Mouse (Mus musculus): ENCODE data around the gene Plcd3.

Plcd3 gene

DNA sequence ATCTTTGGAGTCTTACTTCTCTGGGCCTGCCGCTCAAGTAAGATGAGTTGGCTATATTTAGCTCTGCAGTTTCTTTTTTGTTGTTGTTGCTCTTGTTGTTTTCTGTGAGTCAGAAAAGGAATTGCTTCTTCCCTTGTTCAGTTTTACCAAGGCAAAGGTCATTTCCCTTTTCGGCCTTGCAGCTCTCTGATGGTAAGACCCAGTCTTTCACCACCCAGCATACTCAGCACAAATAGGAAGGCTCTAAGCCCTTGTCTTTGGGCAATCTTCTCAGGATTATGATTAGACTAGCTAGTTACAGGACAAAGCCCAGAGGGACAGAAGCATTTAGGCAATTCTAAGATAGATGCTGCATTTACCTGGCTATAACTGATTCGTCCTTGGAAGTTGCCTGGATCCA lies 74.6 kb downstream of the Plcd3 start:
- no peak for DNase-seq (ENCODE audit: low read depth in 2 of 2, low spot score in 2 of 2)

DNA sequence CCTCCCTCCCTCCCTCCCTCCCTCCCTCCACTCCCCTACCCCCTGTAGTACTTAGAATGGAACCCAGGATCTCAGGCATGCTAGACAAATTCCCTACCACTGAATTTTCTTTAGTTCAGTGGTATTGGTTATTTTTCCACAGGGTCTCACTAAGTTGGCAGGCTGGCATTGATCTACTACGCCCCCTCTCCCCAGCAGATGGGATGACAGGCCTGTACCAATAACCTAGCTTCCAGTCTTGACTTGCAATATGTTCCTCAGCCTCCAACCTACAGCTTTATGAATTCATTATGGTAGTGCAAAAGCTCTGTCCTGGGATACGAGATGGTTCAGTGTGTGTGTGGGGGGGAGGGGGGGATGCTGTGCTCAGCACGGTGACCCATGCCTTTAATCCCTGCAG lies 77.5 kb downstream of the Plcd3 start:
- DNase-seq (ENCODE audit: low read depth in 2 of 2, low spot score in 2 of 2) = no peak

DNA sequence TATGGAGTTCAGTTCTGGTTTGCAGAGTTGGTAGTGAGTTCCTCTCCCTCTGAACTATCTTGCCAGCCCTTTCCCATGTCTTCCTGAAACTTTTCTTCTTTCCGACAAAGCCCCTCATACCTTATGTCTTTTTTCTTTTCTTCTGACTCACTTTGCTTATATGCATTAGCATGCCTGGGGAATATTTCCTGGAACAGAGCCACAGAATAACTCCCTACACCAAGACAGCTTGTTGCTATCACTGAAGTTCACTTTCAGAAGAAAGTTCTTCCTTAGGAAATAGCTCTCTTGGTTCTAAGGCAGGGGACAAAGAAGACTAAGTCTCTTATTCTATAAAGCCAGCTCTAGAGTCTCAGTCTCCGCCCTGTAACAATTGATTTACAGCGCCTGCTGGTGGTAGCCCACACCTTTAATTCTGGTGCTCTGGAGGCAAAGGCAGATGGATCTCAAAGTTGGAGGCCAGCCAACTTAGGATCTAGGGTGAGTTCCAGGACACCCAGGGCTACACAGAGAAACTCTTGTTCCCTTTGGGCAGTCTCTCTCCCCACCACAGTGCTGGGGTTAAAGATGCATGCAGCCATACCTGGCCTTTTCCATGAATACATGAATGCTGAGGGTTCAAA lies 80.6 kb downstream of the Plcd3 start:
- no peak for DNase-seq (ENCODE audit: low read depth in 2 of 2, low spot score in 2 of 2)

All from CD8-positive naive resting alpha-beta T cell, adult 2 months (primary cell).